Mouse (Mus musculus) hindbrain, embryonic 10.5 days (tissue): ENCODE data around the gene Mpl. TPM values are rescaled to one million over a fixed set of nuclear protein-coding genes. Genes with fewer than 3 reads are reported as not detected.

Experiments
- DNase-seq: peaks from one replicate; pipeline ENCODE4 v3.0.0-alpha.2; 2017; ENCODE audit warnings: low spot score
- H3K27ac ChIP-seq: fragments of 300-500 bp; sonication (generic); 2 replicates; pipeline ENCODE4 v1.5.1; 2016; ENCODE audit warnings: mild to moderate bottlenecking, moderate library complexity
- H3K27me3 ChIP-seq: fragments of 300-500 bp; sonication (generic); 2 replicates; pipeline ENCODE4 v1.6.1; 2016; ENCODE audit warnings: mild to moderate bottlenecking; ENCODE audit not compliant: poor library complexity, insufficient read depth, severe bottlenecking
- H3K36me3 ChIP-seq: fragments of 300-500 bp; sonication (generic); 2 replicates; pipeline ENCODE4 v1.6.1; 2016; ENCODE audit warnings: mild to moderate bottlenecking, moderate library complexity
- H3K4me1 ChIP-seq: fragments of 300-500 bp; sonication (generic); replicated peaks from 2 replicates; pipeline ENCODE4 v1.6.1; 2016; ENCODE audit warnings: mild to moderate bottlenecking
- H3K4me3 ChIP-seq: fragments of 300-500 bp; sonication (generic); 2 replicates; pipeline ENCODE4 v1.5.1; 2016; ENCODE audit warnings: mild to moderate bottlenecking, moderate library complexity
- H3K9me3 ChIP-seq: fragments of 300-500 bp; sonication (generic); 2 replicates; pipeline ENCODE4 v1.6.1; 2016; ENCODE audit warnings: mild to moderate bottlenecking, moderate library complexity
- WGBS: fragments of 180-500 bp; shearing (Covaris S2); methylation state at CpG from one replicate; pipeline ENCODE4 v1.1.7; 2016; 5-methylcytosine and 5-hydroxymethylcytosine counted together
- polyA plus RNA-seq: library from polyadenylated mRNA; unstranded; fragments of >200 nt; fragmentation: Nextera tagmentation; extraction: Ambion mirVana; gene quantifications from 2 replicates; pipeline ENCODE4 v1.2.1, GENCODE M21; 2016

Gene Mpl
- polyA plus RNA-seq, 1 experiment from 2014 or later: 1.2 TPM

DNA sequence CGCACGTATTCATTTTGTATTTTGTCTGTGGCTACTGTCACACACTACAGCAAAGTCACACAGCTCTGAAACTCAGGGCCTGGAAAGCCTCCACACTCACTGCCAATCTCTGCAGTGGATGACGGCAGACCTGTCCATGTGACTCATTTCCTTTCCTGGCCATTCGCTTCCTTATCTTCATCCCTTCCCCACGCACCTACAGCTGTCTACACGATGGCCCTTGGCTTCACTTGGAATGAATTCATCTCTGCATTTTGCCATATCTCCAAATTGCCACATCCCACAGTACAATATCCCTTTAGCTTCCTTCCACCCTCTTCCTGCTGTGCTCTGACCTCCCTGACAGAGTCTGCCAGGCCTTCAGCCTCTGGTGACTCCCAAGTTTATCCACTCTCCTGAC is 62.8 kb downstream of the Mpl start:
- Histone ChIP-seq H3K4me3 (no peak overlapping the region), H3K36me3 (peaks cover 100% of the 10 kb centered on the region), H3K4me1 (no peaks in the 10 kb centered on the region), H3K27ac (no peak overlapping the region), H3K27me3 (no peaks in the 10 kb centered on the region), H3K9me3 (no peaks in the 10 kb centered on the region)
- DNase-seq: no peak
- 93% methylated on average over 6 of the region's 6 CpGs for WGBS

Other genes starting within 250 kb of the Mpl start
- 104 and 106 TPM in 2 replicates for gene Ptprf, start 166.1 kb downstream of the Mpl start, polyA plus RNA-seq
- gene Szt2, start 48.2 kb downstream of the Mpl start, polyA plus RNA-seq: 7.0 and 11.7 TPM in 2 replicates
- 163 and 170 TPM in 2 replicates for gene Med8, start 48.2 kb downstream of the Mpl start, polyA plus RNA-seq
- 49.0 and 51.8 TPM in 2 replicates for gene Elovl1, start 29.4 kb downstream of the Mpl start, polyA plus RNA-seq
- gene Cdc20, start 20.2 kb downstream of the Mpl start, polyA plus RNA-seq: 330 and 370 TPM in 2 replicates
- 16.0 and 19.5 TPM in 2 replicates for gene Tie1, start 32.5 kb upstream of the Mpl start, polyA plus RNA-seq
- gene 2610528J11Rik, start 69.5 kb upstream of the Mpl start, polyA plus RNA-seq: 1.1 and 2.8 TPM in 2 replicates
- gene Tmem125, start 86.5 kb upstream of the Mpl start, polyA plus RNA-seq: 0.71 and 1.1 TPM in 2 replicates
- 0.71 and 1.3 TPM in 2 replicates for gene Cfap57, start 163.3 kb upstream of the Mpl start, polyA plus RNA-seq
- gene Ebna1bp2, start 163.3 kb upstream of the Mpl start, polyA plus RNA-seq: 148 and 192 TPM in 2 replicates
- not detected in 2 replicates for gene Olfr62, start 201.4 kb upstream of the Mpl start, polyA plus RNA-seq
- not detected in 2 replicates for gene Olfr1342, start 235.2 kb upstream of the Mpl start, polyA plus RNA-seq
- gene Olfr1341, start 246.0 kb upstream of the Mpl start, polyA plus RNA-seq: not detected in 2 replicates